Comparison of ENCODE assay signal across 8 mouse cellular contexts in the genomic region with DNA sequence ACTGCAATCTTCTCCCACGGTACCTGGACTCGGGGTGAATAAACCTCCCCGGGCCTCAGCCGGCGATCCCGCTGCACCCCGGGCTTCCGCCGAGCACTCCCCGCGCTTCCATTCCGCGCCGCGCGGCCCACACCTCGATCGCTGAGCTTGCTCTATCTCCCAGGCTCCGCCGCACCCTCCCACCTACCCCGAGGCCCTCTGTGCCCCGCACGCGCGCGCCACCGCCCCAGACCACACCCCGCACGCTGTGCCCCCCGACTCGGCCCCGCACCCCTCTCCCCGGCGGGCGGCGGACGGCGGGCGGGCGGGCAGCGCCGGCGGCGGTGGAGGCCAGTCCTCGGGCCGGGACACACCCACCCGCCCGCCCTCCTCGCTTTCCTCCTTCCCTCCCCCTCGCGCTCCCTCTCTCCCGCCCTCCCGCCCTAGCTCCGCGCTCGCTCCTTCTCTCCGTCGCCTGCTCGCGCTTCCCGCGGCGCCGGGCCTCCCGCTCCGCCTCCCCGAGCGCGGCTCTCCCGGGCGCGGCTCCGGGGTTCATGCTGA. TPM values are rescaled to one million over a fixed set of nuclear protein-coding genes. Genes with fewer than 3 reads are reported as not detected.
DNase-seq lines count a peak whose midpoint lies in the region; ATAC-seq lines count a peak whose summit lies in the region.

Ctdspl (plus strand) TSS at position 343 of the 540 bp plus-strand sequence.

- peak; percentile 73 for DNase-seq in NIH3T3 (ENCODE audit: low read depth)
- peak; percentile 56 for DNase-seq in cerebellum, adult 11-12 months
- DNase-seq in layer of hippocampus, postnatal 36 days = peak; percentile 63 to 76
- peak; percentile 63 to 79 for DNase-seq in lung, postnatal 4 days
- DNase-seq in right cerebral cortex, adult 2 months (ENCODE audit: low spot score in 2 of 2) = peak; percentile 54 to 68
- peak; percentile 62 for DNase-seq in urinary bladder, postnatal 25 days (ENCODE audit: low spot score)

- H3K9me3 ChIP-seq in hindbrain, embryonic 12.5 days (replicated peaks) = no peaks in the 10 kb centered on the region

- ATAC-seq in frontal cortex, adult (ENCODE audit: low TSS enrichment) = peak; percentile 8; the same call in 1 of the 2 replicates
- ATAC-seq in hindbrain, embryonic 12.5 days (ENCODE audit: low FRiP score) = peak; percentile 53

- H3K27ac ChIP-seq in hindbrain, embryonic 12.5 days = peak within 1 kb of the TSS; percentile 79

- peaks cover 6% of the 10 kb centered on the region; the same call in 1 of the 2 replicates for H3K27me3 ChIP-seq in hindbrain, embryonic 12.5 days

- WGBS in hindbrain, embryonic 12.5 days = under 1% methylated on average over 32 of the region's 73 CpGs

- H3K4me1 ChIP-seq in hindbrain, embryonic 12.5 days = peaks cover 27% of the 10 kb centered on the region

- peak within 1 kb of the TSS; percentile 84 for H3K4me3 ChIP-seq in hindbrain, embryonic 12.5 days

- no peaks in the 10 kb centered on the region for H3K36me3 ChIP-seq in hindbrain, embryonic 12.5 days

- H3K4me2 ChIP-seq in hindbrain, embryonic 12.5 days (replicated peaks) = peak within 1 kb of the TSS; percentile 98

- peak within 1 kb of the TSS; percentile 87 for H3K9ac ChIP-seq in hindbrain, embryonic 12.5 days

RNA-seq across cellular contexts. Expression of gene Ctdspl, which starts in this region (rescaled TPM):
- 8.1 and 11.7 TPM in 2 replicates for polyA plus RNA-seq in hindbrain, embryonic 12.5 days (2016; fragmentation: Nextera tagmentation; extraction: Ambion mirVana)
- total RNA-seq in layer of hippocampus, postnatal 36 days (2021) = 10 to 100 TPM; 24.1 to 28.5 TPM

Comparison
In these comparisons a context has a peak if more than half of its experiments do, and no peak if none do; other contexts are left out.
1. Peak in every context shown above with its lines: DNase-seq, ATAC-seq, H3K4me3 ChIP-seq and H3K27ac ChIP-seq.